Mouse (Mus musculus) natural killer cell, adult 2 months (primary cell): Measurements from ENCODE around the gene Fuz.

Experiments used
- DNase-seq, 2 experiments: peaks; one replicate each; pipeline ENCODE4 v3.0.0; 2022; ENCODE audit warnings: low spot score in 2 of 2

The Fuz gene

DNA sequence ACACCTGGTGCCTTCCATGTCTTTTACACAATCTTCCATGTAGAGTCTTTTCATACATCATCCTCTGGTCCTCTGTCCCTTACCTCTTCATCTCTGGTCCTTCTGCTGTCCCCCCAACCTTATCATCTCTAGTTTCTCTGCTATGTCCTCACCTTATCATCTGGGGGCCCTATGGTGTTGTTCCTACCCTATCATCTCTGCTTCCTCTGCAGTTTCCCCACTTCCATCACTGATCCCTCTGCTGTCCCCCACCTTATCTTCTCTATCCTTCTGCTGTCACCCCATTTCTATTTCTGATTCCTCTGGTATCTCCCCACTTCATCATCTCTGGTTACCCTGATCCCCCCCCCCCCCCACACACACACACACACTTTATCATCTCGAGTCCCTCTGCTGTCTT lies 32.7 kb downstream of the Fuz start:
- DNase-seq: no peak

DNA sequence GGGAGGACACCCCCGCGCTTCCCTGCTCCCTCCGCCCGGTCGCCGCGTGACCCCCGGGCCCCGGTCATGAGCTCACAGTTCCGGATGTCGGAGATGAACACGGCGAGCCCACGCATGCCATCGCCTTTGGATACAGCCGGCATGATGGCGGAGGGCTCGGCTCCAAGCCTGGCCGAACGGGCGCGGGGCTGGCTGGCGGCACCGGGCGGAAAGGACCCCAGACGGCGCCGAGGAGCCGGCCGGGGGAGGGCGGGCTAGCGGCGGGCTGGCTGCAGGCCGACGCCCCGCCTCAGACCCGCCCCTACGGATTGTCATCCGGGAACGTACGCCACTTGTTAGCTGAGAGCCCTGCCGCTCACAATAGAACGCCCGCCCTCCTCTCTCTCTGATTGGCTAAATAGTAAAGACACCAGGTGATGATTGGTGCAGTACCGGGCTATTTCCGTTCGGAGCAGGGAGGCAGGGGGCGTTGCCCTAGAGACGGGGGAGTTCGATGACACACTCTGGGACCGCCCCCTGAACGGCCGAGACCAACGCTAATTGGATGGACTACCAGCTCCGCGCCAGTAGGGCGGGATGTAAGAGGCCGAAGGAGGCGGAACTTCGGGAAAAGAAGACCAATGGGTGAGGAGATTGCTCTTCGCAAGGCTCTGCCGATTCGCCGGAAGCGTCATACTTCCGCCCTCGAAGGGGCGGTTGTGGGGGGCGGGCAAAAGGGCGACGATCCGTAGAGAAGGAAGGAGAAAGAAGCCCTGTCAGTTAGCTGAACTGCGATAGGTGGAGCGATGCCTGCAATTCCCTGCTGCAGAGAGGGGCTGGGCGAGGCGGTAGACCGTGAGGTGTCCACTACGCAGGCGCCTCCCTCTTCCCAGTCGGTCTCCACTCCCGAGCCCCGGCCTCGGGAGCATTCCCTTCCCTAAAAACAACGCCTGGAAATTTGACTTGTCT lies 33.6 kb downstream of the Fuz start, which contains the start of gene Ap2a1:
Gene Ap2a1, minus strand, starts transcription at position 293 of the 948 bp plus-strand sequence.
- DNase-seq: peak; percentile 100

DNA sequence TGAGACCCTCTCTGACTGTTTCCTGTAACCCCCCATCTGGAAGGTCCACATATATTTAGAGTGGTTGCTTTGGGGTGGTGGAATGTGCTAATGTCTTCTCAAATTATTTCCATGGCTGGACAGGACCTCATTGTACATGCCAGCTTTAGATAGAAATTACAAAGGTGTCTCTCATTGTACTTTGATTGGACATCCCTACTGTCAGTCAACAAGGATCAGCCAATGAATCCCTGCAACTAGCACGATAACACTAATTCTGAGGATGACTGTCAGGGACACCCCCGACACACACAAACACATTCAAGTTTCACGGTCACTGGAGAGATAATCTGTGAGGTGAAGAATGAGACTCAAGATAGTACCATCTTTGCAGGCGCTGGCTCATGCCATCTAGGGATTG lies 42.8 kb downstream of the Fuz start:
- DNase-seq: no peak

DNA sequence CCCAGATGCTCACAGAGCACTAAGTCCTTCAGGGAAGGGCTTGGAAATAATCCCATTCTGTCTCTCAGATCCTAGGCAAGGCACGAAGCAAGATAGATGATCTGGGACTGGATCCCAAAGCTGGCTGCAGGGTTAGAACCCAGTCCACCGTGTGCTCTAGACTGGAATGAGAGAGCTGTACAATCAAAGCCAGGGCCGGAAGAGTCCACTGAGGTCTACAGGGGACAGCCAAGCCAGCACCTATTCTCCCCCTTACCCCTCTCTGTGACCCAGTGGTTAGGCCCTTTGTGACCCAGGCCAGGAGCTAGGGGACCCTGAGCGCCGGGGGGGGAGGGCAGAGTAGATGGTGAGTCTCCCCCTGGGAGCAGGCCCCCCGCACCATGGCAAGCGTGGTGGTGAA lies 47.0 kb downstream of the Fuz start, which contains the start of gene Tsks:
Gene Tsks, plus strand, starts transcription at position 301 of the 400 bp plus-strand sequence.
- no peak for DNase-seq

DNA sequence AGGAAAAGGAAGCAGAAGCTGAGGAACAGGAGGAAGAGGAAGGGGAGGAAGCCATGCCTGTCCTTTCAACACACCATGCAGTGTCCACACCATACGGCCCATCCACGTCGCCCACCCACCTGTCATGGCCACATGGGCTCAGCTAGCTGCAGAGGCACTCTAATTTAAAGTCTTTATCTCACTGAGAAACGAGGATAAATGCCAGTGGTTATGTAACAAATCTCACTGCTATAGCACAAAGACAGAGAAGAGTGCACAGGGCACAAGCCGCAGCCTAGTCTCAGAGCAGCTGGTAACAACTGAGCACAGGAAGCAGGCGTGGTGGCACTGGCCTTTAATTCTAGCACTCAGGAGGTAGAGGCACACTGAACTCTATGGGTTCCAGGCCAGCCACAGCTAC lies 54.0 kb downstream of the Fuz start:
- no peak for DNase-seq

DNA sequence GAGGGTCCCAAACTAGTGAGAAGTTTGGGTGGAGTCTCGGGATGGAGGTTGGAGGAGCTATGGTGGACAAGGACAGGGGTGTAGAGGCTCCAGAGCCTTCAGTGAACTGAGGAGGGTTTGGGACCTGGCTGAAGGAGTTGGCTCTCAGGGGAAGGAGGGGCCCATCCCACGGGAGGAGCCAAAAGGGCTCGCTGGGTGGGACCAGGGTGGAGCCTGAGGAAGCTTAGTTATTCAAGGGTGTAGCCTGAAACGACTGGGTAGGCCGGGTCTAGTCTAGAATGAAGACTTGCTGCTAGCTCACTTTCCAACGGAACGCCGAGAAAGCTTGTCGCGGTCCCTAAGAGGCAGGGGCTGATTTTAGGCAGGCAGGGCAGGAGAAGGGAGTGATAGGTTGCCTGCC lies 56.1 kb downstream of the Fuz start:
- no peak for DNase-seq
